Mouse (Mus musculus): ENCODE measurements at regions not wholly inside any gene's neighbourhood (a gene's known extent, or its start where the extent isn't known, plus 50 kb on each side); places are given as distances from the start of the nearest gene placed in this dataset.

DNA sequence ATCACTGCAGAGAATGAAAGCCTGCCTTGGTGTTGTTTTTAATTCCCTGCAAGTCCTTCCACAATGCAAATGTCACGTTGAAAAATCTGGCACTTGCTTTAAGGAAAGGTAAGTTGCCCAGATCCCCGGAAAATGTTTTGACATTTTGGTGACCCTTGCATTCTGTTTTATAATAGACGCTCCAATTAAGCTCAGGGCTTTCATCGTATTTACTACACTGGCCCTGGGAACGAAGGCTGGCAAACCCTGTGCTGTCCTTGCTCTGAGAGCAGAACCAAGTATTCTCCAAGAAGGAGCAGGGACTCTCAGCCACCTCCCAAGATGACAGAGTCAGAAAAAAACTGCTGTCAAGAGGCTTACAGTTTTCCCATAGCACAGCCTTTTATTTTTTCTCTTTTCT is 305.9 kb downstream of the Kctd12 start:
- H3K4me1 ChIP-seq (replicated peaks; ENCODE audit: control insufficient read depth in 2 of 2, insufficient read depth in 2 of 2, low read length in 1 of 2), result no peaks in the 10 kb centered on the region
- no peak for DNase-seq (ENCODE audit: low read depth in 3 of 3, low spot score in 3 of 3)
- ATAC-seq (ENCODE audit: insufficient read depth), result no peak
- no peaks in the 10 kb centered on the region for H3K27me3 ChIP-seq (ENCODE audit: control insufficient read depth, insufficient read depth, low read length)
- TF ChIP-seq CTCF (IDR thresholded peaks at IDR 0.05; ENCODE audit: low read depth) (no peak), EP300 (IDR thresholded peaks at IDR 0.05; ENCODE audit: low read depth) (no peak)
- no peak overlapping the region for H3K9ac ChIP-seq (replicated peaks)
- no peak overlapping the region for H3K27ac ChIP-seq
- 56% methylated on average over 5 of the region's 5 CpGs for WGBS (ENCODE audit: insufficient replicate concordance)
- no peak overlapping the region for H3K4me2 ChIP-seq (ENCODE audit: low read depth)
- no peaks in the 10 kb centered on the region for H3K36me3 ChIP-seq (replicated peaks; ENCODE audit: control insufficient read depth, insufficient read depth, low read depth)
- H3K4me3 ChIP-seq (ENCODE audit: insufficient read depth in 1 of 2, low read depth in 2 of 2, low read length in 2 of 2), result no peak overlapping the region
- no peaks in the 10 kb centered on the region for H3K9me3 ChIP-seq (ENCODE audit: control insufficient read depth, low read length)

DNA sequence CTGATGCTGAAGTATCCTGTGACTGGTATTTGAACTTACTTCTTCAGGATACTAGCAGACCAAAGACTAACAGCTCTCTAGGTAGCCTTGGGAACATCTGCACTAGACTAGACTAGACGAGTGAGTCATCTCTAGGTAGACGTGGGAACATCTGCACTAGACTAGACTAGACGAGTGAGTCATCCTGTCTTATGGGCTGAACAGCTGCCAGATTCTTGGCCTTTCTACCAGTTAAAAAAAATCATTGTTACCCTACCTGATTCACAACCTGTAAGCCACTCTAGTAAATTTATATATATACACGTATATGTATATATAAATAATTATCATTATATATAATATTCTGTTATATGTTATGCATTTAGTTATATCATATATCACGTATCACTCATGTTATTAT is 307.8 kb downstream of the Kctd12 start:
- no peaks in the 10 kb centered on the region for H3K36me3 ChIP-seq (replicated peaks; ENCODE audit: control insufficient read depth, insufficient read depth, low read depth)
- H3K9me3 ChIP-seq (ENCODE audit: control insufficient read depth, low read length), result no peaks in the 10 kb centered on the region
- no peak overlapping the region for H3K27ac ChIP-seq
- DNase-seq (ENCODE audit: low read depth in 3 of 3, low spot score in 3 of 3), result no peak
- H3K4me2 ChIP-seq (ENCODE audit: low read depth), result no peak overlapping the region
- no peaks in the 10 kb centered on the region for H3K27me3 ChIP-seq (ENCODE audit: control insufficient read depth, insufficient read depth, low read length)
- no peak for ATAC-seq (ENCODE audit: insufficient read depth)
- H3K4me1 ChIP-seq (replicated peaks; ENCODE audit: control insufficient read depth in 2 of 2, insufficient read depth in 2 of 2, low read length in 1 of 2), result no peaks in the 10 kb centered on the region
- H3K9ac ChIP-seq (replicated peaks), result no peak overlapping the region
- 71% methylated on average over 5 of the region's 5 CpGs for WGBS (ENCODE audit: insufficient replicate concordance)
- TF ChIP-seq CTCF (IDR thresholded peaks at IDR 0.05; ENCODE audit: low read depth) (no peak), EP300 (IDR thresholded peaks at IDR 0.05; ENCODE audit: low read depth) (no peak)
- no peak overlapping the region for H3K4me3 ChIP-seq (ENCODE audit: insufficient read depth in 1 of 2, low read depth in 2 of 2, low read length in 2 of 2)

DNA sequence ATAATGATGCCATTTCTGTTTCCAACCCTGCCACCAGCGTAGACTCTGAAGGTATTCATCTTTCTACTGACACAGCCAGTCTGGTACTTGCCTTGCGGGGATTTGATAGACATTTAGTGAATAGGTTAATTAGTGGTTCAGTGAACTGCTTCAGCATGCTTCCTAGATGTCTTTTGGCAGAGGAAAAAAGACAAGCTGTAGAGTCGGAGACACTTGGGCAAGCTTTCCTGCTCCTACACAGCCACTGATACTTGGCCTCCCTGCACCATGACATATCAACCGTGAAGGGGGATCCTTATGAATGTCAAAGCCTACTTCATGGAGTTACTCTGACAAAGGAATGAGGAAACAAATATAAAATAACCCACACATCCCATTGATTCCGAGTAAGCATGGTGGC is 308.7 kb downstream of the Kctd12 start:
- Histone ChIP-seq H3K4me1 (replicated peaks; ENCODE audit: control insufficient read depth in 2 of 2, insufficient read depth in 2 of 2, low read length in 1 of 2) (no peaks in the 10 kb centered on the region), H3K4me3 (ENCODE audit: insufficient read depth in 1 of 2, low read depth in 2 of 2, low read length in 2 of 2) (no peak overlapping the region), H3K9me3 (ENCODE audit: control insufficient read depth, low read length) (no peaks in the 10 kb centered on the region), H3K9ac (replicated peaks) (no peak overlapping the region), H3K4me2 (ENCODE audit: low read depth) (no peak overlapping the region), H3K27me3 (ENCODE audit: control insufficient read depth, insufficient read depth, low read length) (no peaks in the 10 kb centered on the region), H3K36me3 (replicated peaks; ENCODE audit: control insufficient read depth, insufficient read depth, low read depth) (no peaks in the 10 kb centered on the region), H3K27ac (no peak overlapping the region)
- TF ChIP-seq EP300 (IDR thresholded peaks at IDR 0.05; ENCODE audit: low read depth), result no peak
- no peak for DNase-seq (ENCODE audit: low read depth in 3 of 3, low spot score in 3 of 3)
- WGBS (ENCODE audit: insufficient replicate concordance), result 63% methylated on average over 5 of the region's 5 CpGs
- ATAC-seq (ENCODE audit: insufficient read depth), result no peak

DNA sequence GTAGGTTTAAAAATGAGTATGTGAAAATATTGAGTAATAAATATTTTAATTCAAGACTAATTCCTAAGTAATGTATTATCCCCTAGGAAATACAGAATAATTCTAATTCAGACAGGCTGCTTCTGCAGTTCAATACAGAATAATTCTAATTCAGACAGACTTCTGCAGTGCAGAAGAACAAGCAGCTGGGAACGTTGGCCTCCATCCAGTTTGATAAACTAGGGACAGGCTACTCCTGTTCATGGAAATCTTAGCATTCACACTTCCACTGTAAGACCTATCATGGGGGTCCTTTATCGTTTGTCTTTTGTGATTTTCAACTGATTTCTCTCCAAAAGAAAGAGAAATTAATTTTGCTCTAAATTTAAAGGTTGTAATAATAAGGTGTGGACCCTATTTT is 319.2 kb downstream of the Kctd12 start:
- Histone ChIP-seq H3K4me3 (ENCODE audit: insufficient read depth in 1 of 2, low read depth in 2 of 2, low read length in 2 of 2) (no peak overlapping the region), H3K9me3 (ENCODE audit: control insufficient read depth, low read length) (no peaks in the 10 kb centered on the region), H3K27me3 (ENCODE audit: control insufficient read depth, insufficient read depth, low read length) (no peaks in the 10 kb centered on the region), H3K4me2 (ENCODE audit: low read depth) (no peak overlapping the region), H3K36me3 (replicated peaks; ENCODE audit: control insufficient read depth, insufficient read depth, low read depth) (no peaks in the 10 kb centered on the region), H3K27ac (no peak overlapping the region), H3K4me1 (replicated peaks; ENCODE audit: control insufficient read depth in 2 of 2, insufficient read depth in 2 of 2, low read length in 1 of 2) (no peaks in the 10 kb centered on the region), H3K9ac (replicated peaks) (no peak overlapping the region)
- no peak for ATAC-seq (ENCODE audit: insufficient read depth)
- no peak for DNase-seq (ENCODE audit: low read depth in 3 of 3, low spot score in 3 of 3)
- WGBS (ENCODE audit: insufficient replicate concordance), result 50% methylated on average over 2 of the region's 2 CpGs
- TF ChIP-seq CTCF (IDR thresholded peaks at IDR 0.05; ENCODE audit: low read depth), result no peak
- no peak for TF ChIP-seq EP300 (IDR thresholded peaks at IDR 0.05; ENCODE audit: low read depth)

DNA sequence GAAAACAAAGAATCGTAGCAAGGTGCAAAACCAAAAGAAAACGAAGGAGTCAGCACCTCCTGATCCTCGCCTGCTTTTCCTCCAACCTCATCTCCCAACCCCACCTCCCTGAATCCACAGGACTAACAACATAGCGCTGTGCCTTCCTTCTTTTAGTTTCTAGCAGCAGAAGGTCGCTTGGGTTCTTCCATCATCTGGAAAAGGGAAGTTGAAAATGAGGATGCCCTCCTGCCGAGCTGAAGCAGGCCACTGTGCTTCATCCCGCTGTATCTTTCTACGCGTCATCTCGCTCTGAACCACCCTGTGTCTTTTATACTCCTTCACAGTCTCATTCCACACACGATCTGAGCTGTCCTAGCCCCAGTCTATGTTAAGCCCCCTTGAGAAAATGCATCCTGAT is 322.1 kb downstream of the Kctd12 start:
- 65% methylated on average over 11 of the region's 11 CpGs for WGBS (ENCODE audit: insufficient replicate concordance)
- Histone ChIP-seq H3K4me2 (ENCODE audit: low read depth) (no peak overlapping the region), H3K4me1 (replicated peaks; ENCODE audit: control insufficient read depth in 2 of 2, insufficient read depth in 2 of 2, low read length in 1 of 2) (no peaks in the 10 kb centered on the region), H3K27ac (no peak overlapping the region), H3K9me3 (ENCODE audit: control insufficient read depth, low read length) (no peaks in the 10 kb centered on the region), H3K27me3 (ENCODE audit: control insufficient read depth, insufficient read depth, low read length) (no peaks in the 10 kb centered on the region), H3K9ac (replicated peaks) (no peak overlapping the region), H3K36me3 (replicated peaks; ENCODE audit: control insufficient read depth, insufficient read depth, low read depth) (no peaks in the 10 kb centered on the region), H3K4me3 (ENCODE audit: insufficient read depth in 1 of 2, low read depth in 2 of 2, low read length in 2 of 2) (no peak overlapping the region)
- no peak for TF ChIP-seq EP300 (IDR thresholded peaks at IDR 0.05; ENCODE audit: low read depth)
- no peak for TF ChIP-seq CTCF (IDR thresholded peaks at IDR 0.05; ENCODE audit: low read depth)
- DNase-seq (ENCODE audit: low read depth in 3 of 3, low spot score in 3 of 3) (no peak), ATAC-seq (ENCODE audit: insufficient read depth) (no peak)

DNA sequence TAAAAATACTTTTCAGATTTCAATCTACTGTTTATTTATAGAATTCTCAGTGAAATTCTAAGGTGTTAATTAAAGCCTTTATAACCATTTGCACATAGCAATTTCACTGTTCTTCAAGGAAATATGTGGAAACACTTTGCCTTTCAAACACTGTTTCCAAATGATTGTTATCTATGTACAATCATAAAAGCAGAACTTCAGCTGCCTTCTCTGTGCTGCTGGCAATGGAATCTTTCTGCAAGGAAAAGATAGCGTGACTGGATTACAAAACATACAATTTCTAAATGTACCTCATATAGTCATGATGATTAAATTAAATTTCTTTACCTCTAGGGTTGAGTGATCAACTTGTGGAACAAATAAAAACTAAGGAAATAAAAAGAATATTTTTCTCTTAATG is 326.2 kb downstream of the Kctd12 start:
- WGBS (ENCODE audit: insufficient replicate concordance), result 51% methylated on average over 1 of the region's 1 CpGs
- H3K27ac ChIP-seq, result no peak overlapping the region
- H3K9ac ChIP-seq (replicated peaks), result no peak overlapping the region
- H3K4me2 ChIP-seq (ENCODE audit: low read depth), result no peak overlapping the region
- no peaks in the 10 kb centered on the region for H3K27me3 ChIP-seq (ENCODE audit: control insufficient read depth, insufficient read depth, low read length)
- TF ChIP-seq EP300 (IDR thresholded peaks at IDR 0.05; ENCODE audit: low read depth), result no peak
- TF ChIP-seq CTCF (IDR thresholded peaks at IDR 0.05; ENCODE audit: low read depth), result no peak
- H3K36me3 ChIP-seq (replicated peaks; ENCODE audit: control insufficient read depth, insufficient read depth, low read depth), result no peaks in the 10 kb centered on the region
- H3K4me3 ChIP-seq (ENCODE audit: insufficient read depth in 1 of 2, low read depth in 2 of 2, low read length in 2 of 2), result no peak overlapping the region
- no peaks in the 10 kb centered on the region for H3K4me1 ChIP-seq (replicated peaks; ENCODE audit: control insufficient read depth in 2 of 2, insufficient read depth in 2 of 2, low read length in 1 of 2)
- DNase-seq (ENCODE audit: low read depth in 3 of 3, low spot score in 3 of 3) (no peak), ATAC-seq (ENCODE audit: insufficient read depth) (no peak)
- H3K9me3 ChIP-seq (ENCODE audit: control insufficient read depth, low read length), result no peaks in the 10 kb centered on the region
